Mouse (Mus musculus) erythroblast, embryonic 14.5 days (primary cell): ENCODE data around the gene Adcy3. TPM values are rescaled to one million over a fixed set of nuclear protein-coding genes. Genes with fewer than 3 reads are reported as not detected.

Experiments used
- H3K27me3 ChIP-seq: 2 replicates; pipeline ENCODE4 v1.6.1; 2012; ENCODE audit warnings: inconsistent platforms; ENCODE audit not compliant: control insufficient read depth
- H3K36me3 ChIP-seq: 2 replicates; pipeline ENCODE4 v1.6.1; 2012; ENCODE audit warnings: mild to moderate bottlenecking, inconsistent platforms; ENCODE audit not compliant: control insufficient read depth
- H3K4me1 ChIP-seq: 2 replicates; pipeline ENCODE4 v1.6.1; 2012; ENCODE audit warnings: inconsistent platforms; ENCODE audit not compliant: control insufficient read depth
- H3K4me3 ChIP-seq: replicated peaks from 2 replicates; pipeline ENCODE3; 2012; ENCODE audit warnings: moderate library complexity, mild to moderate bottlenecking, inconsistent platforms
- H3K9me3 ChIP-seq: 2 replicates; pipeline ENCODE4 v1.6.1; 2012; ENCODE audit warnings: low read length, inconsistent platforms, mixed read lengths; ENCODE audit not compliant: control insufficient read depth
- GATA1 ChIP-seq: IDR thresholded peaks from 2 replicates; pipeline ENCODE4 v1.6.1; 2012; ENCODE audit warnings: low read length, inconsistent platforms, mixed read lengths
- TAL1 ChIP-seq: IDR thresholded peaks from 3 replicates; pipeline ENCODE4 v1.6.1; 2012; ENCODE audit warnings: low read length, inconsistent platforms, mixed read lengths
- polyA plus RNA-seq: library from polyadenylated mRNA; stranded (reverse); fragments of >175 nt; gene quantifications from 2 replicates; pipeline ENCODE4 v1.2.3, GENCODE M21; 2012

Gene Adcy3
- polyA plus RNA-seq, 1 experiment = 0.01 TPM

- Histone ChIP-seq H3K27me3 (no peaks in the 10 kb centered on the region), H3K4me3 (no peak overlapping the region), H3K9me3 (no peaks in the 10 kb centered on the region), H3K4me1 (no peaks in the 10 kb centered on the region), H3K36me3 (no peaks in the 10 kb centered on the region)
- TF ChIP-seq TAL1 = no peak
- TF ChIP-seq GATA1 = no peak
These were observed 18.0 kb downstream of the Adcy3 start for GRCm38 (mm10) chr12:4150936-4151335.

GRCm38 (mm10) chr12:4151969-4152368 lies 19.1 kb downstream of the Adcy3 start:
- Histone ChIP-seq H3K36me3 (no peaks in the 10 kb centered on the region), H3K4me3 (no peak overlapping the region), H3K9me3 (no peaks in the 10 kb centered on the region), H3K4me1 (no peaks in the 10 kb centered on the region), H3K27me3 (no peaks in the 10 kb centered on the region)
- TF ChIP-seq GATA1 (no peak), TAL1 (no peak)

- H3K9me3 ChIP-seq = no peaks in the 10 kb centered on the region
- TF ChIP-seq TAL1 = no peak
- TF ChIP-seq GATA1 = no peak
- no peak overlapping the region for H3K4me3 ChIP-seq
- H3K4me1 ChIP-seq = no peaks in the 10 kb centered on the region
- H3K27me3 ChIP-seq = no peaks in the 10 kb centered on the region
- no peaks in the 10 kb centered on the region for H3K36me3 ChIP-seq
These were observed 24.6 kb downstream of the Adcy3 start for GRCm38 (mm10) chr12:4157466-4157865.

- Histone ChIP-seq H3K9me3 (no peaks in the 10 kb centered on the region), H3K27me3 (no peaks in the 10 kb centered on the region), H3K36me3 (no peaks in the 10 kb centered on the region), H3K4me3 (no peak overlapping the region), H3K4me1 (no peaks in the 10 kb centered on the region)
- TF ChIP-seq GATA1 = no peak
- no peak for TF ChIP-seq TAL1
These were observed 25.3 kb downstream of the Adcy3 start for GRCm38 (mm10) chr12:4158179-4158578.

GRCm38 (mm10) chr12:4158868-4159632 lies 26.1 kb downstream of the Adcy3 start:
- Histone ChIP-seq H3K4me1 (no peaks in the 10 kb centered on the region), H3K9me3 (no peaks in the 10 kb centered on the region), H3K36me3 (no peaks in the 10 kb centered on the region), H3K27me3 (no peaks in the 10 kb centered on the region), H3K4me3 (no peak overlapping the region)
- TF ChIP-seq TAL1 = no peak
- TF ChIP-seq GATA1 = no peak

- Histone ChIP-seq H3K9me3 (no peaks in the 10 kb centered on the region), H3K36me3 (no peaks in the 10 kb centered on the region), H3K27me3 (no peaks in the 10 kb centered on the region), H3K4me1 (no peaks in the 10 kb centered on the region), H3K4me3 (no peak overlapping the region)
- no peak for TF ChIP-seq TAL1
- TF ChIP-seq GATA1 = no peak
These were observed 27.4 kb downstream of the Adcy3 start for GRCm38 (mm10) chr12:4160322-4160721.

- no peaks in the 10 kb centered on the region for H3K27me3 ChIP-seq
- no peak overlapping the region for H3K4me3 ChIP-seq
- no peak for TF ChIP-seq GATA1
- TF ChIP-seq TAL1 = no peak
- H3K36me3 ChIP-seq = no peaks in the 10 kb centered on the region
- no peaks in the 10 kb centered on the region for H3K9me3 ChIP-seq
- H3K4me1 ChIP-seq = no peaks in the 10 kb centered on the region
These were observed 30.0 kb downstream of the Adcy3 start for GRCm38 (mm10) chr12:4162886-4163285.

GRCm38 (mm10) chr12:4166970-4167369 lies 34.1 kb downstream of the Adcy3 start:
- no peaks in the 10 kb centered on the region for H3K36me3 ChIP-seq
- TF ChIP-seq TAL1 (no peak), GATA1 (no peak)

GRCm38 (mm10) chr12:4169058-4169457 lies 36.2 kb downstream of the Adcy3 start:
- Histone ChIP-seq H3K36me3 (no peaks in the 10 kb centered on the region), H3K4me3 (no peak overlapping the region), H3K9me3 (no peaks in the 10 kb centered on the region), H3K4me1 (no peaks in the 10 kb centered on the region), H3K27me3 (no peaks in the 10 kb centered on the region)
- TF ChIP-seq TAL1 (no peak), GATA1 (no peak)

More at GRCm38 (mm10) chr12:4166970-4167369, 34.1 kb downstream of the Adcy3 start:
- no peaks in the 10 kb centered on the region for H3K27me3 ChIP-seq
- H3K9me3 ChIP-seq = no peaks in the 10 kb centered on the region
- no peak overlapping the region for H3K4me3 ChIP-seq
- no peaks in the 10 kb centered on the region for H3K4me1 ChIP-seq
